Mouse (Mus musculus): Measurements from ENCODE around the gene Kcnip1.

GRCm38 (mm10) chr11:33800436-33801088, 192.4 kb downstream of the Kcnip1 start:
- TF ChIP-seq TAL1 (IDR thresholded peaks at IDR 0.05; ENCODE audit: low read length) (no peak), GATA1 (IDR thresholded peaks at IDR 0.05; ENCODE audit: low read length) (no peak)
